Mouse (Mus musculus): ENCODE measurements at regions not wholly inside any gene's neighbourhood (a gene's known extent, or its start where the extent isn't known, plus 50 kb on each side); places are given as distances from the start of the nearest gene placed in this dataset.

DNA sequence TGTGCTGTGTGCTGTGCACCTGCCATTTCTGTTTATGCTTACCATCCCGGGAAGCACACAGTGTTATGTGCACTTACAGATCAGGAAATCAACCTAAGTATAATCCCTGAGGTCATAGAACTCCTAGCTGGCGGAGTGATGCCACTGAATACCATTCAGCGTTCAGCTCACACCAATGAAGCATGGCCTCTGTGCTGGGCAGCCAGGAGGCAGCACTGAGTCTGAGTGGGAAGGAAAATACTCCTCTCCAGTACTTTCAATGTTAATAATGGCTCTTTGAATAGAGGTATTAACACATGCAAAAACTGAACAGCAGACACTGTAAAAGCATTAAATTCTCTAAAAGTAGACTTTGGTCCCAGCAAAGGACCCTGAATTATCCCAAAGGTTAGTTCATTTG lies 85.7 kb upstream of the 4933402D24Rik start:
- TF ChIP-seq HCFC1 (IDR thresholded peaks at IDR 0.05; ENCODE audit: borderline replicate concordance, insufficient read depth, low read length) = no peak
- no peak for TF ChIP-seq ZNF384 (IDR thresholded peaks at IDR 0.05; ENCODE audit: low read depth, low read length)
- no peak for TF ChIP-seq MAFK (IDR thresholded peaks at IDR 0.05; ENCODE audit: insufficient read depth, low read depth, low read length)
- TF ChIP-seq ZC3H11A (IDR thresholded peaks at IDR 0.05; ENCODE audit: borderline replicate concordance, low read depth, low read length) = no peak
- no peak for TF ChIP-seq CHD2 (IDR thresholded peaks at IDR 0.05; ENCODE audit: low read depth, low read length)

Data from ES-E14 (cell line).